Mouse (Mus musculus) embryonic stem cell, embryonic (primary cell): ENCODE data around the gene Micu1.
"Not testable (repeated sequence)": the region's sequence is repeated elsewhere in the genome, so short reads cannot be mapped to it uniquely, and the experiment has no call there.

ENCODE experiments used
- CTCF ChIA-PET, 4 experiments: fragments of 300-600 bp in 2 of 4; fragments of 350-600 bp in 2 of 4; sonication (Branson Sonifier 250); formaldehyde crosslinking; loops; one replicate each; lab custom pipeline; 2022; ENCODE audit warnings: inconsistent platforms in 2 of 4; lab: Charles Lee
- POLR2A ChIA-PET, 4 experiments: fragments of 300-600 bp in 2 of 4; fragments of 350-600 bp in 2 of 4; sonication (Branson Sonifier 250); formaldehyde crosslinking; loops; one replicate each; lab custom pipeline; 2022; ENCODE audit warnings: antibody characterized with exemption in 4 of 4, inconsistent platforms in 1 of 4; lab: Charles Lee

Gene Micu1

GRCm38 (mm10) chr10:59873206-59873605, 170.9 kb downstream of the Micu1 start:
- CTCF ChIA-PET, result no interaction called here
- POLR2A ChIA-PET, result interaction anchor here in 1 of 4 experiments (1.0 to 1.2 kb wide), 2 partner anchors 69 to 77 kb away, joined by 3 read pairs; no protein-coding TSS in a partner anchor

GRCm38 (mm10) chr10:59873613-59874012, 171.3 kb downstream of the Micu1 start:
- CTCF ChIA-PET, result interaction anchor here in 1 of 4 experiments (0.6 kb wide), 1 partner anchor 648 kb away, joined by 3 read pairs; no protein-coding TSS in a partner anchor
- POLR2A ChIA-PET, result interaction anchor here in 1 of 4 experiments (1.0 to 1.2 kb wide), 2 partner anchors 69 to 77 kb away, joined by 3 read pairs; no protein-coding TSS in a partner anchor

GRCm38 (mm10) chr10:59875396-59875795, 173.1 kb downstream of the Micu1 start:
- CTCF ChIA-PET, result interaction anchor here in 2 of 4 experiments (0.6 to 1.8 kb wide), 3 partner anchors 10 to 72 kb away, joined by 3 to 7 read pairs (median 3); no protein-coding TSS in a partner anchor
- POLR2A ChIA-PET, result interaction anchor here in 2 of 4 experiments (0.6 to 2.0 kb wide), 3 partner anchors 24 to 486 kb away, joined by 3 to 6 read pairs (median 3); no protein-coding TSS in a partner anchor

- CTCF ChIA-PET, result not testable (repeated sequence)
- POLR2A ChIA-PET, result interaction anchor here in 1 of 4 experiments (0.6 kb wide), 1 partner anchor 196 kb away, joined by 3 read pairs; no protein-coding TSS in a partner anchor
Observed at GRCm38 (mm10) chr10:59876698-59877097, 174.4 kb downstream of the Micu1 start.

GRCm38 (mm10) chr10:59877421-59878117, 175.3 kb downstream of the Micu1 start:
- POLR2A ChIA-PET, result interaction anchor here in 2 of 4 experiments (0.6 to 0.7 kb wide), 2 partner anchors 22 to 210 kb away, joined by 3 read pairs; no protein-coding TSS in a partner anchor

GRCm38 (mm10) chr10:59878823-59879222, 176.5 kb downstream of the Micu1 start:
- POLR2A ChIA-PET, result interaction anchor here in 3 of 4 experiments (0.6 to 1.0 kb wide), 7 partner anchors 8 to 556 kb away, joined by 3 to 5 read pairs (median 3); partner anchors contain the start of gene P4ha1 (in 1 of the 3)
- CTCF ChIA-PET, result interaction anchor here in 2 of 4 experiments (1.1 to 1.5 kb wide), 2 partner anchors 14 kb away, joined by 4 to 5 read pairs; no protein-coding TSS in a partner anchor

More at GRCm38 (mm10) chr10:59877421-59878117, 175.3 kb downstream of the Micu1 start:
- CTCF ChIA-PET, result no interaction called here

GRCm38 (mm10) chr10:59879255-59880028, 177.2 kb downstream of the Micu1 start, which contains the start of gene Dnajb12:
Gene Dnajb12 (plus strand): TSS chr10:59879556.
- CTCF ChIA-PET, result interaction anchor here in 2 of 4 experiments (1.1 to 1.5 kb wide), 2 partner anchors 14 to 15 kb away, joined by 4 to 5 read pairs; no protein-coding TSS in a partner anchor
- POLR2A ChIA-PET, result interaction anchor here in 3 of 4 experiments (0.8 to 1.0 kb wide), 6 partner anchors 9 to 556 kb away, joined by 3 to 5 read pairs (median 3); partner anchors contain the start of gene P4ha1 (in 1 of the 3)

GRCm38 (mm10) chr10:59880029-59880386, 177.7 kb downstream of the Micu1 start:
- ChIA-PET CTCF (interaction anchor here in 1 of 4 experiments (1.0 kb wide), 1 partner anchor 14 kb away, joined by 3 read pairs; no protein-coding TSS in a partner anchor), POLR2A (interaction anchor here in 2 of 4 experiments (0.9 to 4.7 kb wide), 4 partner anchors 12 to 74 kb away, joined by 3 to 16 read pairs (median 5); no protein-coding TSS in a partner anchor)

- ChIA-PET POLR2A (interaction anchor here in 3 of 4 experiments (0.5 to 4.7 kb wide), 7 partner anchors 12 to 1506 kb away, joined by 3 to 16 read pairs (median 3); no protein-coding TSS in a partner anchor), CTCF (interaction anchor here in 2 of 4 experiments (1.0 to 1.9 kb wide), 2 partner anchors 13 to 14 kb away, joined by 3 to 6 read pairs; no protein-coding TSS in a partner anchor)
Observed at GRCm38 (mm10) chr10:59880837-59881236, 178.6 kb downstream of the Micu1 start.

- POLR2A ChIA-PET, result interaction anchor here in 3 of 4 experiments (0.6 to 4.7 kb wide), 7 partner anchors 10 to 561 kb away, joined by 3 to 16 read pairs (median 4); partner anchors contain the start of gene P4ha1 (in 1 of the 3)
- CTCF ChIA-PET, result interaction anchor here in 3 of 4 experiments (0.7 to 1.5 kb wide), 5 partner anchors 10 to 18 kb away, joined by 3 to 7 read pairs (median 3); no protein-coding TSS in a partner anchor
Observed at GRCm38 (mm10) chr10:59884327-59885173, 182.3 kb downstream of the Micu1 start.

- ChIA-PET CTCF (interaction anchor here in 2 of 4 experiments (0.5 to 1.2 kb wide), 3 partner anchors 10 to 460 kb away, joined by 3 to 7 read pairs (median 3); no protein-coding TSS in a partner anchor), POLR2A (interaction anchor here in 2 of 4 experiments (1.6 to 3.1 kb wide), 2 partner anchors 9 to 14 kb away, joined by 4 to 14 read pairs; no protein-coding TSS in a partner anchor)
Observed at GRCm38 (mm10) chr10:59885174-59886080, 183.2 kb downstream of the Micu1 start.

- POLR2A ChIA-PET, result interaction anchor here in 2 of 4 experiments (0.6 to 1.3 kb wide), 3 partner anchors 13 to 366 kb away, joined by 3 to 5 read pairs (median 3); partner anchors contain the start of genes Anapc16 (in 1 of the 2) and Ascc1 (in 1 of the 2)
- CTCF ChIA-PET, result interaction anchor here in 1 of 4 experiments (0.7 kb wide), 1 partner anchor 22 kb away, joined by 3 read pairs; no protein-coding TSS in a partner anchor
Observed at GRCm38 (mm10) chr10:59886081-59886466, 183.8 kb downstream of the Micu1 start.

GRCm38 (mm10) chr10:59887432-59887831, 185.2 kb downstream of the Micu1 start:
- ChIA-PET CTCF (no interaction called here), POLR2A (interaction anchor here in 2 of 4 experiments (1.2 to 3.9 kb wide), 4 partner anchors 10 to 115 kb away, joined by 3 to 18 read pairs (median 5); partner anchors contain the start of genes Anapc16 (in 1 of the 2) and Ascc1 (in 1 of the 2))

GRCm38 (mm10) chr10:59889339-59889738, 187.1 kb downstream of the Micu1 start:
- CTCF ChIA-PET, result interaction anchor here in 1 of 4 experiments (0.6 to 1.5 kb wide), 2 partner anchors 18 to 358 kb away, joined by 3 read pairs; no protein-coding TSS in a partner anchor
- POLR2A ChIA-PET, result interaction anchor here in 2 of 4 experiments (0.7 to 3.9 kb wide), 6 partner anchors 10 to 53 kb away, joined by 3 to 18 read pairs (median 4); no protein-coding TSS in a partner anchor
